8 mouse cellular contexts compared by ENCODE assay signal in the genomic region with DNA sequence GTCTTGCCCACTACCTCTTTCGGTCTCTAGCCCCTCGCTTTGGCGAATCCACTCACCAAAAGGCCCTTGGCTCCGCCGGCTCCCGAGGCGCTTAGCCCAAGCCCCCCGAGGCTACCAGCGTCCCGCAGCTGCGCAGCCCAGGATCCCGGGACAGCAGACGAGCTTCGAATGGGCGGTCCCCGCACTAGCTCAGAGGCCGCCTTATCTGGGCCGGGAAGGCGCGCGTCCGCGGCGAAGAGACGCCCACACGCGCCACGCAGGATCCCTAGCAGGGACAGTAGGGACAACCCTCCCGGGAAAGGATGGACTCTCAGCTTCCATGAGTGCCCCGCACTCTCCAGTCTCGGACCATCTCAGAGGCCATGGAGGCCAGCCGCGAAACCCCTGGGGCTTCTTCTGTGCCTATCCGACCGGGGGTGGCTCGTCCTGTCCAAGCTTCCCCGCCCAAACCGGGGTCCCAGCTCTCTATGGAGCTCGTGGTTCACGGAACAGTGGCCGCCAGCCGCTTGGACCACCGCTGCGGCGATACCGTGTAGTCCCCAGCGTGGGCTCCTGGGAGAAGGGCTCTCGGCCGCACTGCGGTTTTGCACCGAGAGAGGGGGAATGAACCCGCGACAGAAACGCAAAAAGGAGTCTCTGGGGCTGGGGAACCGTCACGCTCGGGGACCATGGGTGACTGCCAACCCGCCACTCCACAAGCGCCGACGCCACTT. TPM values are rescaled to one million over a fixed set of nuclear protein-coding genes. Genes with fewer than 3 reads are reported as not detected.
DNase-seq lines count a peak whose midpoint lies in the region.

No protein-coding gene starts in this region.

- H3K4me1 ChIP-seq in forebrain, embryonic 10.5 days: peaks cover 35% of the 10 kb centered on the region

- under 1% methylated on average over 61 of the region's 61 CpGs for WGBS in forebrain, embryonic 10.5 days

- DNase-seq in MN1 (ENCODE audit: low spot score): peak; percentile 56
- DNase-seq in c-Kit-negative CD71-positive TER-119-positive erythroid progenitor cells, embryonic 14.5 days (ENCODE audit: low read depth, low spot score): peak; percentile 72
- DNase-seq in forebrain, embryonic 10.5 days (ENCODE audit: extremely low spot score, low spot score): peak; percentile 50
- peak; percentile 18 for DNase-seq in heart, postnatal 25 days (ENCODE audit: low spot score)
- DNase-seq in layer of hippocampus, adult 9-11 months: peak; percentile 22
- peak; percentile 67 for DNase-seq in lung, postnatal 36 days
- peak; percentile 14 to 26 for DNase-seq in right cerebral cortex, adult 2 months (ENCODE audit: low spot score in 2 of 2)
- no peak for DNase-seq in natural killer cell, adult 2 months (ENCODE audit: low spot score in 2 of 2)

- H3K36me3 ChIP-seq in forebrain, embryonic 10.5 days (replicated peaks): no peaks in the 10 kb centered on the region

- H3K9me3 ChIP-seq in forebrain, embryonic 10.5 days: no peaks in the 10 kb centered on the region

- H3K4me3 ChIP-seq in forebrain, embryonic 10.5 days: peak overlapping the region; percentile 75

- H3K27ac ChIP-seq in forebrain, embryonic 10.5 days: peak overlapping the region; percentile 78

- intact Hi-C loops in heart, postnatal 25 days (cut with DNase I): loop anchor here (1.0 kb wide), 1 partner anchor 127 kb away; no protein-coding TSS in a partner anchor

- peaks cover 85% of the 10 kb centered on the region for H3K27me3 ChIP-seq in forebrain, embryonic 10.5 days (ENCODE audit: poor library complexity, severe bottlenecking)

RNA-seq across cellular contexts. Expression of gene Fhdc1, which starts 0.8 kb away (rescaled TPM):
- polyA plus RNA-seq in forebrain, embryonic 10.5 days (2016; fragmentation: Nextera tagmentation; extraction: Ambion mirVana): 1.2 and 1.9 TPM in 2 replicates
- under 1 TPM; 0.59 to 0.62 TPM for total RNA-seq in heart, postnatal 25 days (2021)

Comparison
In these comparisons a context has a peak if more than half of its experiments do, and no peak if none do; other contexts are left out.
1. DNase-seq: peak in MN1 (single experiment), c-Kit-negative CD71-positive TER-119-positive erythroid progenitor cells, embryonic 14.5 days (single experiment), forebrain, embryonic 10.5 days (single experiment), heart, postnatal 25 days (single experiment), layer of hippocampus, adult 9-11 months (single experiment), lung, postnatal 36 days (single experiment) and right cerebral cortex, adult 2 months (2 of 2); none in natural killer cell, adult 2 months (0 of 2).